Mouse (Mus musculus) mesoderm, embryonic 11.5 days (tissue): ENCODE results near the gene Mrps27.
A peak's percentile ranks its signal among the peaks of the same experiment; 100 is the strongest.

Experiments
- DNase-seq: peaks from one replicate; pipeline ENCODE4 v3.0.0-alpha.2; 2012; ENCODE audit warnings: low read depth, low spot score

Mrps27 gene

GRCm38 (mm10) chr13:99387901-99388811 is 43.6 kb downstream of the Mrps27 start:
- DNase-seq, result no peak

- no peak for DNase-seq
Measured at GRCm38 (mm10) chr13:99391417-99391816, 46.8 kb downstream of the Mrps27 start.

GRCm38 (mm10) chr13:99393128-99393527 is 48.5 kb downstream of the Mrps27 start:
- no peak for DNase-seq

GRCm38 (mm10) chr13:99394694-99395093 is 50.1 kb downstream of the Mrps27 start:
- no peak for DNase-seq

- DNase-seq, result no peak
Measured at GRCm38 (mm10) chr13:99395531-99395930, 50.9 kb downstream of the Mrps27 start.

GRCm38 (mm10) chr13:99397228-99397627 is 52.6 kb downstream of the Mrps27 start:
- DNase-seq, result no peak

GRCm38 (mm10) chr13:99398149-99398701 is 53.6 kb downstream of the Mrps27 start:
- DNase-seq, result no peak

- DNase-seq, result no peak
Measured at GRCm38 (mm10) chr13:99399373-99399772, 54.8 kb downstream of the Mrps27 start.

- no peak for DNase-seq
Measured at GRCm38 (mm10) chr13:99409216-99409615, 64.6 kb downstream of the Mrps27 start.

- DNase-seq, result no peak
Measured at GRCm38 (mm10) chr13:99410611-99411515, 66.3 kb downstream of the Mrps27 start.

- DNase-seq, result no peak
Measured at GRCm38 (mm10) chr13:99411761-99412160, 67.2 kb downstream of the Mrps27 start.

- DNase-seq, result peak; percentile 52
Measured at GRCm38 (mm10) chr13:99412477-99413080, 68.0 kb downstream of the Mrps27 start.

- DNase-seq, result peak; percentile 85
Measured at GRCm38 (mm10) chr13:99413481-99414351, 69.1 kb downstream of the Mrps27 start.

GRCm38 (mm10) chr13:99414352-99414742 is 69.8 kb downstream of the Mrps27 start:
- no peak for DNase-seq

- no peak for DNase-seq
Measured at GRCm38 (mm10) chr13:99416601-99417000, 72.0 kb downstream of the Mrps27 start.

- peak; percentile 39 for DNase-seq
Measured at GRCm38 (mm10) chr13:99423581-99423980, 79.0 kb downstream of the Mrps27 start.

- DNase-seq, result no peak
Measured at GRCm38 (mm10) chr13:99433068-99434008, 88.8 kb downstream of the Mrps27 start.

- no peak for DNase-seq
Measured at GRCm38 (mm10) chr13:99434494-99434893, 89.9 kb downstream of the Mrps27 start.

- DNase-seq, result no peak
Measured at GRCm38 (mm10) chr13:99437051-99437450, 92.5 kb downstream of the Mrps27 start.
